Mouse (Mus musculus) liver, embryonic 12.5 days (tissue): Measurements from ENCODE around the gene Acvr1b. TPM values are rescaled to one million over a fixed set of nuclear protein-coding genes. Genes with fewer than 3 reads are reported as not detected.

Experiments used
- ATAC-seq: fragments of 200-750 bp; cut with Nextera tagmentation; 2 replicates; pipeline ENCODE4 v1.8.0; 2017; ENCODE audit warnings: moderate number of reproducible peaks, mild to moderate bottlenecking, moderate library complexity
- H3K27ac ChIP-seq: fragments of 300-500 bp; sonication (generic); 2 replicates; pipeline ENCODE4 v1.5.1; 2016; ENCODE audit warnings: mild to moderate bottlenecking
- H3K27me3 ChIP-seq: fragments of 300-500 bp; sonication (generic); replicated peaks from 2 replicates; pipeline ENCODE4 v1.6.1; 2016; ENCODE audit warnings: mild to moderate bottlenecking, moderate library complexity
- H3K36me3 ChIP-seq: fragments of 300-500 bp; sonication (generic); 2 replicates; pipeline ENCODE4 v1.6.1; 2016; ENCODE audit warnings: mild to moderate bottlenecking, moderate library complexity
- H3K4me1 ChIP-seq: fragments of 300-500 bp; sonication (generic); 2 replicates; pipeline ENCODE4 v1.6.1; 2016
- H3K4me2 ChIP-seq: fragments of 300-500 bp; sonication (generic); 2 replicates; pipeline ENCODE4 v1.6.1; 2016; ENCODE audit warnings: mild to moderate bottlenecking, moderate library complexity
- H3K4me3 ChIP-seq: fragments of 300-500 bp; sonication (generic); 2 replicates; pipeline ENCODE4 v1.5.1; 2016; ENCODE audit warnings: mild to moderate bottlenecking, moderate library complexity
- H3K9ac ChIP-seq: fragments of 300-500 bp; sonication (generic); 2 replicates; pipeline ENCODE4 v1.6.1; 2016; ENCODE audit warnings: mild to moderate bottlenecking, moderate library complexity
- H3K9me3 ChIP-seq: fragments of 300-500 bp; sonication (generic); replicated peaks from 2 replicates; pipeline ENCODE4 v1.6.1; 2016; ENCODE audit warnings: mild to moderate bottlenecking, moderate library complexity
- WGBS: fragments of 180-500 bp; shearing (Covaris S2); methylation state at CpG from one replicate; pipeline ENCODE4 v1.1.7; 2016; ENCODE audit not compliant: insufficient replicate concordance; 5-methylcytosine and 5-hydroxymethylcytosine counted together
- polyA plus RNA-seq: library from polyadenylated mRNA; unstranded; fragments of >200 nt; fragmentation: Nextera tagmentation; extraction: Ambion mirVana; gene quantifications from 2 replicates; pipeline ENCODE4 v1.2.1, GENCODE M21; 2016

Gene Acvr1b
- polyA plus RNA-seq, 1 experiment from 2014 or later, result 2.2 TPM

- 3% methylated on average over 6 of the region's 6 CpGs for WGBS
- Histone ChIP-seq H3K27ac (no peak overlapping the region), H3K4me1 (peaks cover 54% of the 10 kb centered on the region), H3K9me3 (no peaks in the 10 kb centered on the region), H3K27me3 (peaks cover 26% of the 10 kb centered on the region), H3K4me3 (no peak overlapping the region), H3K9ac (no peak overlapping the region), H3K4me2 (peak overlapping the region; percentile 46), H3K36me3 (no peaks in the 10 kb centered on the region)
- ATAC-seq, result no peak
These were observed 26.0 kb upstream of the Acvr1b start for GRCm38 (mm10) chr15:101147910-101148273.

GRCm38 (mm10) chr15:101148604-101149003, 25.3 kb upstream of the Acvr1b start:
- Histone ChIP-seq H3K4me2 (no peak overlapping the region), H3K9me3 (no peaks in the 10 kb centered on the region), H3K27ac (no peak overlapping the region), H3K36me3 (no peaks in the 10 kb centered on the region), H3K9ac (no peak overlapping the region), H3K4me1 (peaks cover 48% of the 10 kb centered on the region), H3K4me3 (no peak overlapping the region), H3K27me3 (peaks cover 21% of the 10 kb centered on the region)
- WGBS, result 47% methylated on average over 6 of the region's 6 CpGs
- ATAC-seq, result no peak

GRCm38 (mm10) chr15:101151409-101152261, 22.2 kb upstream of the Acvr1b start:
- no peak overlapping the region for H3K9ac ChIP-seq
- H3K27me3 ChIP-seq, result peaks cover 10% of the 10 kb centered on the region
- H3K4me2 ChIP-seq, result no peak overlapping the region
- whole genome bisulfite sequencing, result 50% methylated on average over 9 of the region's 9 CpGs
- no peaks in the 10 kb centered on the region for H3K36me3 ChIP-seq
- ATAC-seq, result no peak
- H3K4me3 ChIP-seq, result no peak overlapping the region
- H3K27ac ChIP-seq, result no peak overlapping the region
- H3K9me3 ChIP-seq, result no peaks in the 10 kb centered on the region
- H3K4me1 ChIP-seq, result peaks cover 25% of the 10 kb centered on the region

GRCm38 (mm10) chr15:101154700-101155616, 18.9 kb upstream of the Acvr1b start:
- 32% methylated on average over 7 of the region's 7 CpGs for WGBS
- Histone ChIP-seq H3K4me3 (no peak overlapping the region), H3K27me3 (no peaks in the 10 kb centered on the region), H3K36me3 (no peaks in the 10 kb centered on the region), H3K4me1 (peaks cover 5% of the 10 kb centered on the region; the same call in 1 of the 2 replicates), H3K4me2 (no peak overlapping the region), H3K9me3 (no peaks in the 10 kb centered on the region; the same call in 1 of the 2 replicates), H3K9ac (no peak overlapping the region), H3K27ac (no peak overlapping the region)
- ATAC-seq, result 0 out of 2 replicates have a peak, but pooled peaks have one; percentile 30

- H3K4me3 ChIP-seq, result no peak overlapping the region
- 5% methylated on average over 1 of the region's 1 CpGs for WGBS
- H3K27ac ChIP-seq, result no peak overlapping the region; the same call in 1 of the 2 replicates
- no peak for ATAC-seq
- no peaks in the 10 kb centered on the region; the same call in 1 of the 2 replicates for H3K9me3 ChIP-seq
- H3K36me3 ChIP-seq, result no peaks in the 10 kb centered on the region
- H3K27me3 ChIP-seq, result peaks cover 4% of the 10 kb centered on the region; the same call in 1 of the 2 replicates
- H3K4me1 ChIP-seq, result peaks cover 22% of the 10 kb centered on the region
- H3K9ac ChIP-seq, result no peak overlapping the region
- H3K4me2 ChIP-seq, result peak overlapping the region; percentile 5; the same call in 1 of the 2 replicates
These were observed 13.7 kb upstream of the Acvr1b start for GRCm38 (mm10) chr15:101160128-101160527.

- Histone ChIP-seq H3K36me3 (no peaks in the 10 kb centered on the region), H3K9me3 (no peaks in the 10 kb centered on the region; the same call in 1 of the 2 replicates), H3K27ac (no peak overlapping the region), H3K27me3 (peaks cover 4% of the 10 kb centered on the region), H3K4me2 (no peak overlapping the region), H3K4me3 (no peak overlapping the region), H3K9ac (no peak overlapping the region), H3K4me1 (peaks cover 23% of the 10 kb centered on the region)
- WGBS, result 37% methylated on average over 7 of the region's 7 CpGs
- no peak for ATAC-seq
These were observed 13.3 kb upstream of the Acvr1b start for GRCm38 (mm10) chr15:101160591-101160990.

- ATAC-seq, result no peak
- no peak overlapping the region for H3K9ac ChIP-seq
- no peaks in the 10 kb centered on the region for H3K36me3 ChIP-seq
- H3K4me1 ChIP-seq, result peaks cover 29% of the 10 kb centered on the region
- WGBS, result 68% methylated on average over 7 of the region's 7 CpGs
- H3K27ac ChIP-seq, result no peak overlapping the region
- H3K4me2 ChIP-seq, result no peak overlapping the region
- H3K27me3 ChIP-seq, result peaks cover 4% of the 10 kb centered on the region
- H3K9me3 ChIP-seq, result no peaks in the 10 kb centered on the region; the same call in 1 of the 2 replicates
- no peak overlapping the region for H3K4me3 ChIP-seq
These were observed 12.3 kb upstream of the Acvr1b start for GRCm38 (mm10) chr15:101161534-101161933.

- Histone ChIP-seq H3K9me3 (no peaks in the 10 kb centered on the region), H3K4me3 (no peak overlapping the region), H3K27me3 (peaks cover 4% of the 10 kb centered on the region), H3K36me3 (no peaks in the 10 kb centered on the region), H3K9ac (no peak overlapping the region), H3K27ac (no peak overlapping the region), H3K4me1 (peaks cover 29% of the 10 kb centered on the region), H3K4me2 (no peak overlapping the region)
- ATAC-seq, result no peak
- WGBS, result 66% methylated on average over 15 of the region's 15 CpGs
These were observed 10.8 kb upstream of the Acvr1b start for GRCm38 (mm10) chr15:101163056-101163458.

- H3K4me2 ChIP-seq, result no peak overlapping the region
- 44% methylated on average over 5 of the region's 5 CpGs for WGBS
- H3K27ac ChIP-seq, result no peak overlapping the region
- ATAC-seq, result 0 out of 2 replicates have a peak, but pooled peaks have one; percentile 30
- H3K36me3 ChIP-seq, result no peaks in the 10 kb centered on the region
- H3K9me3 ChIP-seq, result no peaks in the 10 kb centered on the region
- H3K4me3 ChIP-seq, result no peak overlapping the region
- peaks cover 7% of the 10 kb centered on the region for H3K27me3 ChIP-seq
- no peak overlapping the region for H3K9ac ChIP-seq
- peaks cover 30% of the 10 kb centered on the region for H3K4me1 ChIP-seq
These were observed 10.0 kb upstream of the Acvr1b start for GRCm38 (mm10) chr15:101163854-101164253.

GRCm38 (mm10) chr15:101164291-101164690, 9.6 kb upstream of the Acvr1b start:
- Histone ChIP-seq H3K4me2 (no peak overlapping the region), H3K4me1 (peaks cover 35% of the 10 kb centered on the region), H3K9me3 (no peaks in the 10 kb centered on the region), H3K9ac (no peak overlapping the region), H3K36me3 (no peaks in the 10 kb centered on the region), H3K4me3 (no peak overlapping the region), H3K27ac (no peak overlapping the region), H3K27me3 (peaks cover 7% of the 10 kb centered on the region)
- 54% methylated on average over 5 of the region's 5 CpGs for WGBS
- 0 out of 2 replicates have a peak, but pooled peaks have one; percentile 21 for ATAC-seq

GRCm38 (mm10) chr15:101165658-101166437, 8.0 kb upstream of the Acvr1b start:
- Histone ChIP-seq H3K9ac (no peak overlapping the region), H3K27ac (no peak overlapping the region), H3K27me3 (peaks cover 7% of the 10 kb centered on the region), H3K36me3 (no peaks in the 10 kb centered on the region), H3K4me1 (peaks cover 45% of the 10 kb centered on the region), H3K4me3 (no peak overlapping the region), H3K9me3 (no peaks in the 10 kb centered on the region), H3K4me2 (no peak overlapping the region)
- WGBS, result 41% methylated on average over 16 of the region's 16 CpGs
- no peak for ATAC-seq
